Mouse (Mus musculus) T-helper 17 cell (primary cell): ENCODE measurements around the gene Sctr.

Experiments
- in situ Hi-C, 2 experiments: fragments of 300-600 bp; cut with MboI, MseI; formaldehyde crosslinking; loops; 1 replicate in 1 of 2; 2 replicates in 1 of 2; pipeline ENCODE4 v1.15.1; 2025; ENCODE audit warnings: high pct_unique_total_duplicates in 2 of 2

Sctr gene

DNA sequence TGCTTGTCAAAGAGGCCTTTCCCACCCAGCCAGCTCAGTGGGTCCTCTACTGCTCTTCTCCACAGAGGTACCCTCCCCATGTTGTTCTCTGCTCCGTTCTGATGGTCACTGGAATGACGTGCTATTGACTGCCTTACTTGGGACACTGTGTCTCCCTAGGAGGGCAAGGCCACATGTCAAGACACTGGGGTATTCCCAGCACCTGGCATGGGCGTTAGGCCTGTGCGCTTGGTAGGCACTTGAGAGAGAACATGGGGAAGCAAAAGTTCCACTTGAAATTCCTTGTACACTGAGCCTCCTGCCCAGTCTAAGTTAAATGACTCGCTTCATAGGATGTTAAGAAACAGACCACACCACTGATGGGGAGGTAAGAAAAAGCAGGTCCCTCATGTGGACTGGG, 62.4 kb downstream of the Sctr start:
- in situ Hi-C loops = no loop called here

DNA sequence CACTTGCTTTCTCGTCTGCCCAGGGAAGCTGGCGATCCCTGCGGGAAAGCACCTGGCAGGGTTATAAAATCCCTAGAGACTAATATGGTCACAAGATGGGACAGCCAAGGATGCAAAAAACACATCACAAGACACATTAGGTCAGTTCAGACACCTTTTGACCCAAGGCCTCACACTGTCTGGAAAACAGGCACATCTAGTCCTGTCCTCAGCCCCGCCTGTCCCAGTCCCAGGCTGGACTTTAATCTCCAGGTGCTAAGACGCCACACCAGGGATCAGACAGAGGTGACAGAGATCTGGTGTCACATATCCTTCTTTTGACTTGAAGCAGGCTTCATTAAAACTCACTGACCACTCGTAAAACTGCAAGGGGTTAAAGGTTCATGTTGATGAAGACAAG, 63.5 kb downstream of the Sctr start:
- in situ Hi-C loops = no loop called here

DNA sequence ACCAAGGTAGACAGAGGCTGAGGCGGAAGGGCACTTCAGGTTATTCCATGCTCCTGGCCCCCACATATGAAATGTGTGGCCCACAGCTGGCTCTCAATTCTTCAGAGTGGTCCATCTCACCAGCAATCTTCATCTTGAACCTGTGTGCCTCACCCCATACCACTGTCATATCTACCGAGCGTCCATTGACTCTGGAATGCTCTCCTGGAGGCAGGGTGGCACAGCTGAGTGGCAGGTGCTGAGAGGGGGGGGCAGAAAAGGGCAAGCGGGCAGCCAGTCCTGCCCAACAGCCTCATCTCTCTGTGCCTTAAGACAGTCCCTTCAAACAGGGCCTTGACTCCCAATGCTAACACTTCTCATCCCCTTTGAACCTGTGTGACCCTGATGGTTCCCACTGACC, 64.4 kb downstream of the Sctr start:
- in situ Hi-C loops = no loop called here

DNA sequence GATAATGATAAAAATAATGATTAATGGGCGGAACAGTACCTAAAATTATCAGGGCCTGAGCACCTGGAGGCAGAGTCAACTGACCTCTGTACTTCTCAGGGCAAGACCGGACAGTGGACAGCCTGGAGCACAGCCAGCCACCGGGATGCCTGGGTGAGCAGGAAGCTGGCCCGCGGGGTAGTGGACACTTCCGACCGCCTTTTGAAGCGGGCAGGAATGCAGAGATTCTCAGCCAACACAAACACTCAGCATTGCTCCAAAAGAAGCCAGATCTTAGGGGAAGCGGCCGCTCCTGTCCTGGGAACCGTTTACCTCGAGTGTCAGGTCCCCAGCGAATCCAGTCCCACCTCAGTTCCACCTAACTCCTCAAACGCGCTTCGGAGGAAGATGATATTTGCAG, 66.2 kb downstream of the Sctr start:
- in situ Hi-C loops = no loop called here

DNA sequence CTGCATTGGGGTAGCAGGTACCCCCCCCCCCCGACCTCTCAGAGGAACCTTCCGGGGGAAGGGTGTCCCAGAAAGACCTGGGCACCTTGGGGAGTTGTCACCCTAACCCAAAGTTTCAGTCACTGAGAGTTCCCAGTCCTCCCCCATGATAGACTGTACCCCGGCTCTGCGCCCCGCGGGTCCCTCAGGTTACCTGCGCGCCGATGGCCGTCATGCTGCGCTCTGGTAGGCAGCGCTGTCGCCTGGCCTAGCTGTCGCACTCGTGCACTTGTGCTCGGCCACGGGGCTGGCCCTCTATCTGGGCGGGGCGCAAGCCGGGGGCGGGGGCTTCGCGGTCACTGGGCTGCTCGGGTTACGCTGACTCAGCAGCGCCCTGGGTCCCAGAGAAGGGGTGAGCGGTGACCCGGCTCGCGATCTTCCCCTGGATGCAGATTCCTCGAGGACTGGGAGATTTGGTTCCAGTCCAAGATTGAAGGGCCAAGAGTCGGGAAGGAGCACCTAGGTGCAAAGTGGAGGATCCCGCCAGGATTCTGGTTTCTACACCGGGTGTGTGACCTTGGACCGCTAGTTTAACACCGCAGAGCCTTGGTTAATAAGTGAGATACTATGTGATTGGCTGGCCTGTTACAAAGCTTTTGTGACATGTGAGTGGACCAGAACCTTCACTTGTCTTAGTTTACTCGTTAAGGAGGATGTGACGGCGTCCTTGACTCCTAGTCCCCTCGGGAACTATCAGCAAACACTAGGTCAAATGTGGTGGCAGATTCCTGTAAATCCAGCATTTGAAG, 67.0 kb downstream of the Sctr start, which contains the start of gene Tmem37:
Tmem37 (minus strand) TSS at position 556 of the 788 bp plus-strand sequence.
- in situ Hi-C loops = no loop called here

DNA sequence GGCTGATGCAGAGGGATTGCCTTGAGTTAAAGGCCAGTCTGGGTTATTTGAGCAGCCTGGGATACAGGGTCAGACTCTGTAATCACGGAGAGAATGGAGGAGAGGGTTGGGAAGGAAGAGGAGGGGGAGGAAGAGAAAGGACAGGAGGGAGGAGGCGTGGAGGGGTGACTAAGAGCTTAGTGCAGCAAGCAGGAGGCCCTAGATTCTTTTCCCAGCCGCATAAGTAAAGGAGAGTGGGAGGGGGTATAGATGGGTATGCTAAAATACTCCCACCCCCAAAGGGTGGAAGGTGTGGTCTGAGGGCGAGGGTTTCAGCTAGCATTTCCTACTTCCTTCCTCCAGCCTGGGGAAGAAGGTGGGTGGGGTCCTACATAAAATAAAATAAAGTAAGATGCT, 67.6 kb downstream of the Sctr start:
- in situ Hi-C loops = no loop called here

DNA sequence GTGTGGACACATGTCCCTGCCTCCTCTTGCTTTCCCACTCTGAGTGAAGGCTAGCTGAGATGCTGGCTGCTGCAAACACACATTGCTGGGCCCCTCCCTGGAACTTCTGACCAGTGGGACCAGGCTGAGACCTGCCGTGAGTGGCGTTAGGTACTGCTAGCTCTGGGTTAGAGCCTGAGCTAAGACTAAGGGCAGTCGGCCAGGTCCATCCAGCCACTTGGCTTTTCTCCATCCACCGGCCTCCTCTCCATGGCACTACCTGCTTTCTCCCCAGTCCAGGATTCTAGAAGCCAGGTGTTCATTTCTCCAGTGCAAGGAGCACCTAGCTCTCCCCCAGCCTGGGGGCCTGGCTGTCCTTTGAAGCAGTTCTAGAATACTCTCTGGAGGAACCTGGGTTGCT, 68.2 kb downstream of the Sctr start:
- in situ Hi-C loops = no loop called here

DNA sequence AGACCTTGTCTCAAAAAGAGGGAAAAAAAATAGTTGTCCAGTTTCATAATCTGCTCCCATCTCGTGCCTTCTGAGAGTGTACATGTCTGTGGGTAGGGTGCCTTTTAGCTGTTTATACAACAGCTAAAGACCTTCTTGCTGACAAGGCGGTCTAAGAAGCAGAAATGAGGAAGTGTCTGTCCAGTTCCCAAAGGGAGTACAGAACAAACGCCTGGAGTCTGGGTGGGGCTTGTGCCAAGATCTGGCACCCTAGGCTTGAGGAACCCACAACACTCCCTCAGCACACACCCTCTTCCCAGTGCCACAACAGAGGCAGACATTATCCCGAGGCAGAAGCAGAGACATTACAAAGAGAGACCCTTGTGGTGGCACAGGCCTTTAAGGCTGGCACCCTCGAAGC, 68.8 kb downstream of the Sctr start:
- in situ Hi-C loops = no loop called here

DNA sequence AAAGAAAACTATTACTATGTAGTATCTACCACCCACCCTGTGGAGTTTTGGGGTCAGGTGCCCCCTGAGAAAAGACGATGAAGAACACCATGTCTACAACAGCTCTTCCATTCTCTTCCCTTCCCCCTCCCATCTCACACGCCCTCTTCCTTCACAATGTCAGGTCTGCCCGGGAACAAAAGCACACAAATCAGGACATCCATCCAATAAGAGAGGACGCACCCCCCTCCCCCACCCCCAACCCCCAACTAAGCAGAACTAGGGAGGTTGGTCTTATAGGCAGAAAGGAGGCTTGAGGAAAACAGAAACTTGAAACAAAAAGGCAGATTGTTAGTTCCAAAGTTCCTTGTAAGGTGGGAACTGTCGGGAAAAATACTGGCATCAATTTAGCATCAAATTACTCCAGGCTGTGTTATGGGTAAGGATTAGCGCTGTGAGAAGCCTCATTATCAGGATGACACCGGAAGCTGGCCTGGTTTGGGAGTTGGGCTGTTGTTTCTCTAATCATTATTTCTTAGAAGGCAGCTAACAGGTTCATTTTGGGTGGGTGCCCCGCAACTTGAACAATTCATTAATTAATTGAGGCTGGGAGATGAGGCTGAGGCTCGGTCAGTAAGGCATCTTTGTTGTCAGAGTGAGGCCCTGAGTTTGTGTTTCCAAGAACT, 71.2 kb downstream of the Sctr start:
- in situ Hi-C loops = no loop called here

DNA sequence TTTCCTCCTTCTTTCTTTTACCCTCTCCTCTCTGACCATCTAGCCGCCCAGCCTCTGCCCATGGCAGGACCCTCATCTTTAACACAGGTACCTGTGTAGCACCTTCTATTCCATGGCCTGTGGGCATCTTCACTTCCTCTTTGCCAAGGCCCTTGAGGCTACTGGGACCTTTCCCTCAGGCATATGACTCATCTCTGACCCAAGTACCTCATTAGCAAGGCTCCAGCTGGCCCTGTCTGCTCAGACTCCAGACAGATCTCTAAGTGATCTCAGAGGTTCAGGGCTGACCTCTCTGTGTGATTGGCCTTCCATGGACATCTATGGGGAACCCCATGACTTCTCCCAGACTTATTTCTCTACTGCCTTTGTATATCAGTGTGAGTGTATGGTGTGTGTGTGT, 73.9 kb downstream of the Sctr start:
- in situ Hi-C loops = no loop called here

DNA sequence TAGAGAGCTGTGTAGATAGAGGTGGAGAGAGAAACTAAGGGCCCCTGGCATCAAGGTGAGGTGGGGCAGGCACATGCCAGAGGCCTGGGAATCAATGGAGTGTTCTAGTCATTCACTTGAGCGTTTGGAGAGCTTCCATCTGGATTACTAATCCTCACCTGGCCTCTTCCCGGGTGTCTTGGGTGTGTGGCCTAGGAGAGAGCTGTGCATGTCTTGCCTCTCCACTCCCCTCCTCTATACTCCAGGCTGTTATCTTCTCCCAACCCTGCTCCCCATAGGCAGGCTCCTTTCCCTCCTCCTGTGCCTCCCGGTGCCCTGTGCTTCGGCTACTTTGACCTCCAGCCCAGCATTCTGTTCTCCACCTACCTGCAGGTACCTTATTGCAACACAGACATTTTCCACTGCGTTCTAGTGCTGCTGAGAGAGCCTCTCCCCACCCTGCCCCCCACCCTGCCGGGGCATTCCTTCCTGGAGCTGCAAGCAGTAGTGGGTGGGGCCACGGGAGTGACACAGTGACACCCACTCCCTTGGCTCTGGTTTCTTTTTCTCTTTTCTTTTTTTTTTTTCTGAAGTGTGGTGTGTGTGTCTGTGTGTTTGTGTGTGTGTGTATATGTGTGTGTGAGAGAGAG, 76.4 kb downstream of the Sctr start:
- in situ Hi-C loops = no loop called here

DNA sequence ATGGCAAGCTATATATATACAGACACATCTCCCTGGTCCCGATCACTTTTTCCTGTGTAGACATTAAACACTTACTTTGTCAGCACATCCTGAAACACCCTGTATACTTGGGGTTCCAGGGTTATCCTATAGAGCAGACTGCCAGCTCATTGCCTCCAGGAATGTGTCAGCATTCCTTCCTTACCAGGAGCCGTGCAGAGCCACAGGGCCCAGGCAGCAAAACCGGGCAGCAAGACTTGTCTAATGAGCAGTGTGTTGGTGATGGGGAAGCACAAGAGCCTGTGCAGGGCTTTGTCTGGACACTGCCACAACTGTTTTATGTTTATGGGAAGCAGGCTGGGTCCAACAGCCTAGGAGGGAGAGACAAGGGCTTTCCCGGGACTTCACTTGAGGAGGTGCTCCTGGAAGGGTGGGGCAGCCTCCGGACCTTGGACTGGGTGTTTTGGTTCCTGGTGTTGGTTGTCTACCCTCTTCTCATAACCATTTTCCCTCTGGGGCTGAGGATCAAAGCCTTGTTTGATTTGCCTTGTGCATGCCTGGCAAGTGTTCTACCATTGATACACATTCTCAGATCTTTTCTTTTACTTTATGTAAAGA, 77.3 kb downstream of the Sctr start:
- in situ Hi-C loops = no loop called here

DNA sequence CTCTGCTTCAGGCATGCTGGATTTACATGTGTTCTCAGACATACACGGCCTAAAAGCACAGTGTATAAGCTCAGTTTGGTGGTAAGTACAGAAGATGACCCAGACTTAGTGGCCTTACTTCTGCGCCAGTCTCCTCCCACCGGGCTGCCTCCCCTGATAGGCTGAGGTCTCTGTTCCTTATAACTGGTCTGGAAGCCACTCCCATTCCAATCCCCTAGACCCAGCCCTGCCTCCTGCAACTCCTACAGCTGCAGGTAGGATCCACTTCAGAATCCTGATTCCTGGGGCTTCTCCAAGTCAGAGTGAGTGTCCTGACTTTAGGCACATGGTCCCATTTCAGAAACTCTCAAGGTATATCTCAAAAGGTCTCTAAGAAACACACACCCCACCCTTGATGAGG, 79.0 kb downstream of the Sctr start:
- in situ Hi-C loops = no loop called here

DNA sequence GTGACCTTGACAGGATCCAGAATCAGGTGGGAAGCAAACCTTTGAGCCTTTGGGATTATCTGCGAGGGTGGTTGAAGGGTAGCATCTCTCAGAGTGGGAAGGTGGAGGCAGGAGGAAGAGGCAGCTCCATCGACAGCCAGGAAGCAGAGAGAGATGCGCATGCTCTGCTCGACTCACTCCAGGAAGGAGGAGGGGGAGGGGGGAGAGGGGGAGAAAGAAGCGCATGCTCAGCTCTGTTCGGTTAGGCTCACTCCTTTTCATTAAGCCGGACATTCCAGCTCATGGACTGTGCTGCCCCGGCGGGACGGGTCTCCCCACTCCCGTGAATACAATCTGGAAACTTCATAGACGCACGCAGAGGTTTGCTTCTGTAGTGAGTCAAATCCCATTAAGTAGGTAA, 80.0 kb downstream of the Sctr start:
- in situ Hi-C loops = no loop called here

DNA sequence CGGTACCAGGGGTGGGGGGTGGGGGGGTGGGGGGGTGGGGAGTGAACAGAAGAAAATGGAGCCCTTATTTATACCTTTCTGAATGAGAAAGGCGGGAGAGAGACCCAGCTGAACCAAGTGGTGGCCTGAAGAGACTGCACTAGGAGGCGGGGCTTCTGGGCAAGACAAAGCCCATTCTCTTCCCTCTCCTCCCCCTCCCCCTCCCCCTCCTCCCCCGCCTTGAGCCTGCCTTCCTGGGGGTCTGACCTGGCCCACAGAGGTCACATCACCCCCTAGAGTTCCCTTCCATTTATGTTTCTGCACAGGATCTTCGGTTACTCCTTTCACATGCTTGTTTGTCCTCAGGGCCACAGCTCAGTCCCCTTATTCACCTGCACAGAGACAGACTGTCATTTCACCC, 82.5 kb downstream of the Sctr start:
- in situ Hi-C loops = no loop called here

DNA sequence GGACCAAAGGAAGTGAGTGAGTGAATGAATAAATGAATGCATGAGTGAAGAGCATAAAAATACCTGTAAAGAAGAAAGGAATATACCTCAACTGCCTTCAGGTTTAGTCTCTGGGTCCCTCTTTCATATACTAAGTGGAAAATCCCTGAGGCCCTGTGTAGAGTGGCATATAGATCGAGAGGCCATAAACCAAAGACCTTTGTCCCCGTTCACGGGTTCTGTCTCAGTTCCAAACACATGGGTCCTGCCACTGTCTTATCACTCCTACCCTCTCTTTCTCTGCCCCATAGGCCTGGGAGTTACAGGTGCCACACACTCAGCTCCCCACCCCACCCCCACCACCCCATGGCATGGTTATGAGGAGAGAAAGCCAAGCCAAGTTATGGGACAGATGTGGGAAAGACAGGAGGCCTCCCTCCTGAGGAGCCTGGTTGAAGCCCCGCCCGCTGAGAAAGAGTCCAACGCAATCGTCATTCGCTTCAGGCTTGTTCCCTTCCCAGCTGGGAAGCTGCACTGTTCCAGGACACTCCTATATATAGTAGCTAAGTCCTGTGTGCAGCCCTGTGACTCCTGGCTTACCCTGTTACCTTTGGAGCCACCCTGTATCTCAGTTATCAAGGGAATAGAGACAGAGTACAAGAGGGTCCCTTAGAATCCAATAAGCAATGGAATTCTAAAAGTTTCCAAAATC, 84.3 kb downstream of the Sctr start:
- in situ Hi-C loops = loop anchor here in 1 of 2 experiments (5.0 kb wide), 1 partner anchor 69 kb away; no protein-coding TSS in a partner anchor

DNA sequence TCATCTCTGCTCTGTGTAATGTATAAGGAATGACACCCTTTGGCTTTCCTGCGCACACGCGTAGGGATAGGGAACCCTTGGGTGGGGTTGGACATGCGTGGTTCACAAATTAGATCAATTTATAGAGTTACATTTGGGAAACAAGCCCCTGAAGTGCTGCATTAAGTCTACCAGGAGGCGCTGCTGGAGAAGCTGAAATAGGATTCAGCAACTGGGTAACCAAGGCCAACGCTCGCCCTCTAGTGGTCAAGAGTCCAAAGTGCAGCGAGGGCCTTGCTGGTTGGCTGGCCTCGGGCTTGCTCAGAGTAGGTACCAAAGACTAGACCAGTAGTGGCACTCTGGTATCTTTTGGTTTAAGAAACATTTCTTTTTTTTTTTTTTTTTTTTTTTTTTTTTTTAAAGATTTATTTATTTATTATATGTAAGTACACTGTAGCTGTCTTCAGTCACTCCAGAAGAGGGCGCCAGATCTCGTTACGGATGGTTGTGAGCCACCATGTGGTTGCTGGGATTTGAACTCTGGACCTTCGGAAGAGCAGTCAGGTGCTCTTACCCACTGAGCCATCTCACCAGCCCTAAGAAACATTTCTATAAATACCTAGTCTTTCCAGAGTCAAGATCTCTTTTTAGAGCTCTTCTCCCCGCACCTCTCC, 86.9 kb downstream of the Sctr start:
- in situ Hi-C loops = loop anchor here in 1 of 2 experiments (5.0 kb wide), 1 partner anchor 71 kb away; no protein-coding TSS in a partner anchor

DNA sequence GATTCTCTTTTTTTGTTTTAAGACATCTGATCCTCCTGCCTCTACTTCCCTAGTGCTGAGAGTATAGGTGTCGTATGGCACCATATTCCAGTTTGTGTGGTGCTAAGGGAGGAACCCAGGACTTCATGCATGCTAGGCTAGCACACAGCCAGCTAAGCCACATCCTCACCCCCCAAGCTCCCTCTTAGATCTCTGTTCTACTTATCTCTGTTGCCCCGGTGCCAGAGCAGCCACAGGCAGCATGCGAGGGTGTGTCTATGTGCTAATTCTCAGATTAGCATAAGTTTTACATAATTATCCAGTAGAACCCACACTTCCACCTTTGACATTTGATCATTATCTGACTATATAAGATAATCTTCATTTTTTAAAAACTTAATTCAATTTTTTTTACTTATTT, 88.2 kb downstream of the Sctr start:
- in situ Hi-C loops = loop anchor here in 1 of 2 experiments (5.0 kb wide), 1 partner anchor 73 kb away; no protein-coding TSS in a partner anchor

DNA sequence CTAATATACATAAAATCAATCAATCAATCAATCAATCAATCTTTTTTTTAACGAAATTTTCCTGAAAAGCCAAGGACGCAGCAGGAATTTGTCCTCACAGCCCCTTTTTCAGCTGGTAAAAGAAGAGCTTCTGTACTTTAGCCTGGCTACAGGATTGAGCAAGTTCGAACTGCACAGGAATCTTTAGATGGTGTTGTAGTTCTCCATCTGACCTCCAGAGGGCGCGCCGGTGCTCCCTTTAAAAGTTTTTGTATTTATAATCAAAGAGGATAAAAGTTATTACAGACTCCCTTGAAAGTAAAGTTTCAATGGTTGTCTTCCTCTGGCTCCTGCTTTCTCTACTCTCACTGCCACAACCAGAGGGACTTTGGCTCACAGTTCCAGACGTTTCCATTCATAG, 91.6 kb downstream of the Sctr start:
- in situ Hi-C loops = no loop called here

DNA sequence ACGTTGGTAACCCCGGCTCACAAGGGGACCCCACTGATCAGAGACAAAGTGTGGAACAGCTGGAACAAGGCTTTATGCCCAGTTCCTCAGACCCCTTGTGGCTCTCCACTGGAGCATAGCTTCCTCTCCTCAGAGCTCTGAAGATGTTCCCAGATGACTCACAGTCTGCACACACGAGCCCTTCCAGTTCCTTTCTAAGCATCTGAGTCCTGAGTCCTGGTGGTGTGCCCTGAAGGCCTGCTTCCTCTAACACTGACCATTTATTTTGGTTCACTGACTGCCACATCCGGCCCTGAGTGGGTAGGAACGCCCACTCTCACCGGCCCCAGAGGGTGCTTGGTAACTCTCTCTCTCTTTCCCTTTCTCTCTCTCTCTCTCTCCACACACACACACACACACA, 92.8 kb downstream of the Sctr start:
- in situ Hi-C loops = no loop called here
